Mouse (Mus musculus) adrenal gland, adult (tissue): Measurements from ENCODE around the gene Slc2a4.

ENCODE experiments used
- DNase-seq, 2 experiments: peaks; one replicate each; pipeline ENCODE4 v3.0.0; 2022 to 2023; ENCODE audit warnings: low spot score in 1 of 2; ENCODE audit not compliant: inconsistent age in 2 of 2

The Slc2a4 gene

DNA sequence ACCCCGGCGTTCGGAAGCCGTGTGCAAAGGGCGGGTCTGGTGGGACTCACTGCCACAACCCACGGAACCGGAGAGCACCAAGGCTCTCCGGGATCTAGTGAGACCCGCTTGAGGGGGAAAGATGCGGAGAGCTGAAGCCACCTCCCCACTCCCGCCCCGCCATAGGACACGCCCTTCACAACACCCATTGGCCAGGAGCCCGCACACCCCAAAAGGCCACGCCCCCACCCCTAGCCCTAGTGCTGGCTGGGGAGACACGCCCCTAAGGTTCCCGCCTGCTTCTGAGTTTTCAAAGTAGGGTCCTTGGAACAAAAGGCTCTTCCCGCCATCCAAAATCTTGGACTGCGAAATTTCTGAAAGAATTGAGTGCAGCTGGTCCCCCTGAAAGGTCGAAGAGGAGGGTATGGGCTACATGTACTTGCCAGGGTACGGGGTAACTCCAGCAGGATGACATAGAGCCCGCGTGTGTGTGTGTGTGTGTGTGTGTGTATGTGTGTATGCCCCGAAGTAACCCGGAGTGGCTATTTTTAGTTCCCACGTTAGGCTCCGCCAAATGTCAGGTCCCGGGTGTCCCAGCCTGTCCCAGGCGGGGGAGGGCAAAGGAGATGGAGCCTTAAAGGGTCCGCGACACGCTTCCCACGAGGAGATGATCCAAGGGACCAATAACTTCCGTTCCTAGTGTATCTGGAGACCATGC is at the start of gene Slc2a4:
Slc2a4 (minus strand) TSS at position 123 of the 697 bp plus-strand sequence.
- DNase-seq, result peak; percentile 94 to 97

DNA sequence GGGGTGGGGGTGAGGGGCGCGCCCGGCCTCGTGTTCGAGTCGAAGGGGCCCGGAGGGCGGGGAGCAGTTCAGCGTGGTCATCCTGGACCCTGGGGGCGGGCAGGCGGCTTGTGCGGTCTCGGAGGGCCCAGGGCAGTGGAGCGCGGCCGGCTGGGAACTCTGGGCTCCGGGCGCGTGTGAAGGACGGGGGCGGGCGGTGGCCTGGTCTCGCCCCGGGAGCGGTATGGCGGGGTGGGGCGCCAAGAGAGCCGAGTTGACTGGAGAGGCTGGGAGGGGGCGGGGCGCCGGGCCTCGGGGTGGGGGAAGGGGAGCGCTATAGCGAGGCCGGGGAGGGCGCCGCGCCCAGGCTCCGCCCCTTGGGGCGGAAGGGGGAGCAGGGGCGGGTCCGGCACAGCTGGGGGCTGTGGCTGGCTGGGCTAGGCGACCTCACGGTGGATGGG is 49.1 kb upstream of the Slc2a4 start:
- peak; percentile 92 to 96 for DNase-seq

DNA sequence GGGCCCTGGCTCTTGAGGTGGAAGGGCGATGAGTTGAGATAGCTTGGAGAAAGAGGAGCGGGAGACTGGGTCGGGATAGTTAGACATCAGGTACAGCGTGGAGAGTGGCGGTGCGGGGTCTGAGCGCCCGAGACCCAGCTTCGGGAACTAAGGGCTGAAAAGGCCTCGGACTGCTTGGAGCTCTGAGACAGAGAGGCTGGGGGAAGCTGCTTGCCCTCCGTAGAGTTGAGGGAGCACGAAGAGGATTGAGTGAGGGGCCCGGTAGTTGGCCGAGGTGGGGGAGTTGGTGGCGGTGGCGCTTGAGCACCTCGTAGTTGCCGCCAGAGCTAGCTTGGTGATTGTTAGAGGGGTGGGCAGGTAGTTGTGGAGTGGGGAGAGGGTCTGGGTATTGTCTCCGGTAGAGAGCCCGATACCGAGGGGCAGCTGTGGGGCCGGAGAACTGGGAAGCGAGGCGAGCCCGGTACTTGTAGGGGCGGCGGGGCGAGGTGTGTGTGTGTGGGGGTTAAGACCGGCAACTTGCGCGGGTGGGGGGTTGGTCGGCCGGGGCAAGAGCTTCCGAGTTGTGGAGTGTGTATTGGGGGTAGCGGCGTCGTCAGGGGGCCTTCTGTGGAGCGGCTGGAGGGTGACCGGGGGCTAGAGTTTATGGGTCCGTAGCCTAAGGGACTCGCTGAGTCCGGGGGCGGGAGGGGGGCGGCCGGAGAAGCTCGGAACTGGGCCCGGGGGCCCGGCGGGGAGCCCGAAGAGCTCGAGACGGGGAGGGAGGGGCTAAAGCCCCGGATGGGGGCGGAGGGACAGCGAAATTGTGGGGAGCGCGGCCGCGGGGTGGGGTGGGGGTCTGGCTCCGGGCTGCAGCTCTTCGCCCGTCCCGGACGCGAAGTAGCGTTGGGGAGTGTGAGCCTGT is 48.4 kb upstream of the Slc2a4 start:
- DNase-seq, result peak; percentile 69 to 86

DNA sequence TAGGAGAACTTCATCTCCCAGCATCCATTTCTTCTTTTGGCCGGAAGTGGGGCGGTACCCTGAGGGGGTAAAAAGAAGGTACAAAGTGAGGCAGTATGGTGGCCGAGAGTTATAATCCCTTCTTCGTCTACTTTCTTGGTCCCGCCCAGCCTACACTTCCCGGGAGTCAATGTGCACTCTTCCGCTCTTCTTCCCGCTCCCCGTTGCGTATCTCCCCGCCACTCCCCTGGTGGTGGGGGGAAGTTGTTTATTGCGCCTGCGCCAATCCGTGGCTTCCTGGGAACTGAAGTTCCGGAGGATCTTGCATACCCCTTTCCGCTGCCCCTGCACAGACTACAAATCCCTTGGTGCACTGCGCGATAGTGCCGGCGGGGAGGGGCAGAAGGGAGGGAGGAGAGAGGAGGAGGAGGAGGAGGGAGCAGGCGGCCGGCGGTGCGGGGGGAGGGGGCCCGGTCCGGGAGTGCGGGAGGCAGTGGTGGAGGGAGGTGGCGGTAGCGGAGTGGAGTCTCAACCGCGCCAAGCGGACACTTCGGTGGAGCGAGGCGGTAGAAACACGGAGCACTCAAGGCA is 47.5 kb upstream of the Slc2a4 start, which contains the start of gene Phf23:
Phf23 (plus strand) TSS at position 387 of the 570 bp plus-strand sequence.
- peak; percentile 99 for DNase-seq

DNA sequence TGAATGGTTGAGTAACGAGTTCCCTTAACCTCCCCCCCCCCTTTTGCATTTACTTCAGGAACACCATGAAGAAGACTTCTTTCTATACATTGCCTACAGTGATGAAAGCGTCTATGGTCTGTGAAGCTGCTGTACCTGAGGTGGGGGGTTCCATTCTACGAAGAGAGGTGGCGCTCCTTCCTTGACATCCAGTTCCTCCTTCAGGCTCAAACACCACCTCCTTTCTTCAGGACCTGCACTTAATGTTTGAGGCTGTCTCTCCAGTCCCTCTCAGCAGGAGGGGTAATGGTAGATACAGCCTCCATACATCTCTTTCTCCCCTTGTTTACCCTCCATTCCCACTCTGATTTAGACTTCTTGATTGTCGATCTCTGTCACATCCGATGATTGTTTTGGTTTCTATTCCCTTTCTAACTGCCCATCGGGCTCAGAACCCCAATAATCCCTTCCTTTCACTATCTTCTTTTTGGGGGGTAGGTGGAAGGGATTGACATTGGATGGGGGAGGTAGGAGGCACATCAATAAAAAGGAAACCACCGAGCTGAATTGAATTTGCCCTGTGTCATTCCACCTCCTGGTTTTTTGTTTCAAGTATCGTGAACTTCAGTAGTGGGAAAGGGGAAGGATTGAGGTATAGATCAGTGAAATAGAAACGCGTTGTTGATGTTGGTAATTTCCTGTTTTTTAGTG is 46.6 kb upstream of the Slc2a4 start:
- peak in 1 of 2 experiments; percentile 54 for DNase-seq

DNA sequence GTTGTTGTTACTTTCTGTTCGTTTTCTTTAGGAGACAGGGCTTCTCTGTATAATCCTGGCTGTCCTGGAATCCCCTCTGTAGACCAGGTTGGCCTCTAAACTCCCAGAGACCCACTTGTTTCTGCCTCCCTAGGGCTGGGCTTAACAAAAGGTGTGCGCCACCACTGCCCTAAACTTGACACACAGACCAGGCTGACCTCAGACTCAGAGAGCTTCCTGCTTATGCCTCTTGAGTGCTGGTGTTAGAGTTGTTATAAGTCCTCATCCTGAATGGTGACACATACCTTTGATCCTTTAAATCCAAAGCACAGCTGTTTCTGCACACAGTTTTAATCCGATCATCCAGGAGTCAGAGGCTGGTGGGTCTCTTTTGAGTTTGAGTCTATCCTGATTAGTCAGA is 44.9 kb upstream of the Slc2a4 start:
- DNase-seq, result no peak

DNA sequence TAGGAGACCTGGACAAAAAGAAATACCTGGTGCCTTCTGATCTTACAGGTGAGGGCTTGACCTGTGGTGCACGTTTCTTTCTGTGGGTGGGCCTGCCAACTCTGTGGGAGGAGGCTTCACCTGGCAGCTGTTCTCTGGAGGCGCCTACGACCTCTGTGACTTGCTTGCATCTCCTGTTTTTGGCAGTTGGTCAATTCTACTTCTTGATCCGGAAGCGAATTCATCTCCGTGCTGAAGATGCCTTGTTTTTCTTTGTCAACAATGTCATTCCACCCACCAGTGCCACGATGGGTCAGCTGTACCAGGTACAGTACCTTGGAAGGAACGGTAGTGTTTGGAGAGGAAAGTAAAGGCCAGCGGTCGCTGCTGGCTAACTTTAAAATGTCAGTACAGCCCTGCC is 44.4 kb upstream of the Slc2a4 start:
- DNase-seq, result peak in 1 of 2 experiments; percentile 73

DNA sequence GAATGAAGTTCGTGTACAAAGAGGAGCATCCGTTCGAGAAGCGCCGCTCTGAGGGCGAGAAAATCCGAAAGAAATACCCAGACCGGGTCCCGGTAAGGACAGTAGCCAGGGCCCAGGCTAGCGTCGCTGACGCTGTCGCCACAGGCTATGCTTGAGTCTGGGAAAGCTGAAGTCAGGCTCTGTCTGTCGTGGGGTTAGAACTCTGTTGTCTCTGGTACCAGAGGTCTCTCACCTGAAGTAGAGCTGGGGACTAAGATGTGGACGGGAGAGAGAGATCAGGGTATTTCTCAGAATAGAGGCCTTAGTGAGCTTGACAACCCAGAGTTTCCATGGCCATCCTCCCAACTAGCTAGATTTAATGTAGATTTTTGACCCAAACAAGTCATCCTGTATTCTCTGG is 43.7 kb upstream of the Slc2a4 start:
- DNase-seq, result no peak

DNA sequence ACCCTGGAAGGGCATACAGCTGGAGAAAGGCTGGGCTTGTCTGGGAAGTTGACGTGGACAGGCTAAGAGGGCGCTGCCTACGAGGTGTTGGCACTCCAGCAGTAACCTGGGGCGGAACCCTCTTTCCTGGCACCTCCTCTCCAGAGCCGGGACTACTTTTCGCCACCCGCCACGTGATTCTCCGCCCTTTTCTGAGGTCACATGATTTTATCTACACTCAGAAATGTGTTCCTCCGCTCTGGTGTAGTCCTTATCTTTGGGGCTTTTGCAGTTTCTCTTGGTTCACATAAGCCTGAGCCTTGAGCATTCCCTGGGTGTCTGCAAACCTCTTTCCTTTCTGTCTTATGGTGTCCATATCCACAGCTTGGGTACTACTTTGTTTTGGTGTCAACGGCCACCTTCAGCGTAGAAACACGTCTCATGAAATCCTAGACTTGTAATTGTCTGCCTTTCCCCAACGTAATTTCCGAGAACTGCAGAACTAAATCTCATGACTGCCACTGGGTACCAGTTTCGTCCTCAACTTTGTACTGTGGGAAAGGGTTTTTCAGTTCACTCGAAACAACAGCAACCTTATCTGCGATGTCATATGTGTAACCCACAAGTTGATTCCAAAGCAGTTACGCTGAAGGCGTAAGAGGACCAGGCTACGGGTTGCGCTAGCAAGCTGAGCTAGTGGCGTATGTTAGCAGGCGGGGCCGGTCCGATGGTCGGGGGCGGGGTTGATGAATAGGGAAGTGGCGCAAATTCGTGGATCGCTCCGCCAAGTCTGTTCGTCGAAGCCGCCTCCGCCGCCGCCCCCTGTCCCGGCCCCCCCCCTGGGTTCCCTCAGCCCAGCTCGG is 43.1 kb upstream of the Slc2a4 start, which contains the start of gene Gabarap:
Gabarap (plus strand) TSS at position 294 of the 842 bp plus-strand sequence.
- peak; percentile 96 to 99 for DNase-seq

DNA sequence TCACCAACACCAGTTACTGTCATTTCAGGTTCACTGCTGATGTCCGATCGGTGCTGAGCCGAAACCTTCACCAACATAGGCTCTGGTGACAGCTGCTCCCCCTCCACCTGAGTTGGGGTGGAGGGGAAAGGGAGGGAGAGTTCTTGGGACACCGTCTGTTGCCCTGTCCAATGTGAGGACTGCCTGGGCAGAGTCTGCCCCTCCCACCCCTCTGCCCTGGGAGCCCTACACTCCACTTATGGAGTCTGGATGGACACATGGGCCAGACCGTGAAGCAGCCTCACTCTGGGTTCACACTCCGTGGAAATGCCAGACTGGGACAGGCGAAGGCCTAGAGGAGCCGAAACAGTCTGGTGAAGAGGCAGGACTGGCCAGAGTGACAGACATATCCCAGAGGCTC is 42.0 kb upstream of the Slc2a4 start:
- peak in 1 of 2 experiments; percentile 54 for DNase-seq

DNA sequence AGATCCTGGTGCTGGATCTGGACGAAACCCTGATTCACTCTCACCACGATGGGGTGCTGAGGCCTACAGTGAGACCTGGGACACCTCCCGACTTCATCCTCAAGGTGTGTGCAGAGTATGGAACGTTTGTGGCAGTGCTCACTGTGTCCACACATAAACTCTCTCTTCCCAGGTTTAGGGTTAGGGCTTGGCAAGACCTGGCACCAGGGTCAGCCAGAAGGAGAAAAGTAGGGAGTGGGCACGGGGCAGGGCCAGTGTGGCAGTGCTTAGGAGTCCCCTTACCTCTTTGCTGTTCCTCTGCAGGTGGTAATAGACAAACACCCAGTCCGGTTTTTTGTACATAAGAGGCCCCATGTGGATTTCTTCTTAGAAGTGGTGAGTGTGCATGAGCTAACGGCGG is 36.4 kb upstream of the Slc2a4 start:
- no peak for DNase-seq

DNA sequence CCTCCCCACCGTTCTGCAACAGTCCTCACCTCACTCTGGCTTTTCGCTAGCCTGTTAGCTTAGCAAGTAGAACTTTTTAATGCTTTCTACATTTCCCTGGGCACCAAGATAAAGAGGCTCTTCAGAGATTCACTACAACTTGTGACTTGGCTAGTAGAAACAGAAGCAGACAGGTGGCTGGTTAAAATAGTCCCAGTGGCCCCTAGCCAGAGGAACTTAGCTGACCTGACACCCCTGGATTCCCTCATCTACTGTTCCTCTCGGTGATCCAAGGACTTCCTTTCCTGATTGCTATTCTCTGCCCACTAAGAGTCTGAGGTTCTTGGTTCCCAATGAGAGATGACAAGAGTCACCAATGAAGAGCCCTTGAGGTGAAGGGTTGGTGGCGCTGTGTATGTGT is 35.4 kb upstream of the Slc2a4 start:
- no peak for DNase-seq

DNA sequence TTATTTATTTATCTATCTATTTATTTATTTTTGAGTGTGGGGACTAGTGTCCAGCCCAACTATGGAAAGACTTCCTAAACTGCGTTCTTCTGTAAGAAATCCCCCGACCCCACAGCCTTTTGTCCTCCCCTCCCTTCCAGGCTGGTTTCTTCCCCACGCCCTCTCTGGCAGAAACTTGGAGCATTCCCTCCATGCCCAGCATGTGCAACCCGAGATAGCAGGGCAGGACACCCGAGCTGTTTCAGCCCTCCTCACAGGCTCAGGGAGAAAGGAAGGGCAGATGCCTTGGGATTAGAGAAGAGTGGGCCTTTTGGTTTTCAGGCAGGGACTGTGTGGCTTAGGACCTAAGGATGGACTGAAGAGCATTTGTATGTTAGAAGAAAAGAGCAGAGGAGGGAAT is 34.9 kb upstream of the Slc2a4 start:
- peak in 1 of 2 experiments; percentile 54 for DNase-seq

DNA sequence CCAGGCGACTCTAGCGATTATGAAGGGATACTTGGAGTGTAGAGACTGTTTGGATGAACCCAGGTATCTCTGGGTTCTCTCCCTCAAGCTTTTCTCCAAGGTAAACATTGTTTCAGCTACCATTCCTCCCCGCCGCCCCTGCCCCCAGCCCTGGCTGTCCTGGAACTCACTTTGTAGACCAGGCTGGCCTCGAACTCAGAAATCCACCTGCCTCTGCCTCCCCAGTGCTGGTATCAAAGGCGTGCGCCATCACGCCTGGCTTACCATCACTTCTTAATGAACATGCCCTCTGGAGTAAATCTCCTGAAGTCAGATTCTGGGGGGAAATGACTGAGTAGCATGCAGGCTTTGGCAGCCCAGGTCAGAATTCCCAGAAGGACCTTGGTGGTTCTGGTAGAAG is 34.2 kb upstream of the Slc2a4 start, which contains the start of gene Elp5:
Elp5 (minus strand) TSS at position 293 of the 400 bp plus-strand sequence.
- peak in 1 of 2 experiments; percentile 56 for DNase-seq

DNA sequence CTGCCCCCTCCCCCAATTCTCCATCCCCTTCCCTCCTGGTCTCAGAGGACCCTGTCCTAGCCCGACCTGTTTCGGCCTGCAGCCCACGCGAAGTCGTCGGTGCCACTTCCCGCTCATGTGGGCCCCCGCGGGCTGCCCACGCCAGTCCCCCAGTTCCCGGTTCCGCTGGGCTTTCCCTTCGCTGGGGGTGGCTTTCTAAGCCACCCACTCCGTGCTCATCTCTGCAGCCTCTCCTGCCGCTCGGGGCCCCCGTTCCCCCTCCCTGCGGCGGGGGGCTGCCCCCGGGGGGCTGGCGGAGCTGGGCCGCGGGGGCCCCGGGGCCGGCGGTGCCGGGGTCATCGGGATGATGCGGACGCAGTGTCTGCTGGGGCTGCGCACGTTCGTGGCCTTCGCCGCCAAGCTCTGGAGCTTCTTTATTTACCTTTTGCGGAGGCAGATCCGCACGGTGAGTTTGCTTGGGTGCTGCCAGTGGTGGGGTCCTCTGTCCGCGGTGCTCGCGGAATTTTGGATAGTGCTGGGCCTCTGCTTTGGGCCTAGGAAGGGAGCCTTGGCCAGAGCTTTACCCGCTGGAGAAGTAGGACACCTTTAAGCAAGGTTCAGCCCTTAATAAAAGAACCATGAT is 33.3 kb upstream of the Slc2a4 start, which contains the start of gene Ctdnep1:
Ctdnep1 (plus strand) TSS at position 16 of the 622 bp plus-strand sequence.
- peak in 1 of 2 experiments; percentile 79 for DNase-seq

DNA sequence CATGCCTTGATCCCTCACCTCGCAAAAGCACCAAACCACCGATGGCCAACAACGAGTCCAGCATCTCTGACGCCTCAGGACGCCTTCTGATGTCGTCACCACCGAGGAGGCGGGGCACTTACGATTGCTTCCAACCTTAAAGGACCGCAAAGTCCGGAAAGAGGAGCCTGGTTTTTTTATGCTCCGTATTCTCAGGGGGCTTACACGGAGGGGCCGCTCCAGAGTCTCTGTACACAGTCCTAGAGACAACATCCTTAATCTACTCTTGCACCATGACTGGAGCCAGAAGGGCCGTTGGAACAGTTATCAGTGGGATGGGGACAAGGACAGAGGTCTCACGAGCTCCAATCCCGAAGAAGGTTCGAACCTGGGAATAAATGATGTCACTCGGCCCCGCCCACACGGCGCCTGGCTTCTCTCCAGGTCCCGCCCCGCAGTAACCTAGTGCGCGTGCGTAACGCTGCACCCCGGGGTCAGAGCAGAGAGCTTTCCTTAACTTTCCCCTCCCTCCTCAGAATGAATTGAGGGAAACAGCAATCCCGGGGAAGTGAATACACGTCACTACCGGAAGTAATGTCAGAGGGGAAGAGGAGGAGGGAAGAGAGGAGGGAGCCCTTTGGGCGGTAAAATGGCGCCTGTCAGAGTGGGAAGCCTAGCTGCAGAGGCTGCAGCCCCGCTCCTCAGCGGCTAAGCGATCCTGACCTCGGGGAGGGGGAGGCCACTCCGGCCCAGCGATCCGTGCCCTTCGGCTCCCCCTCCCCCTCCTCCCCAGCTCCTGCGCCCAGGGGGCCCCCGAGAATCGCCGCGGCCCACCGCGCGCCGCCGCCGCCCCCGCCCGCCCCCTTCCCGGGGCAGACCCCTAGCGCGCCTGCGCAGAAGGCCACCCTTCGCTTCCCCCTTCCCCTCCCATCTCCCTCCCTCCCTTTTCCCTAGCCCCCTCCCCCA is 32.5 kb upstream of the Slc2a4 start:
- DNase-seq, result peak; percentile 99 to 100

DNA sequence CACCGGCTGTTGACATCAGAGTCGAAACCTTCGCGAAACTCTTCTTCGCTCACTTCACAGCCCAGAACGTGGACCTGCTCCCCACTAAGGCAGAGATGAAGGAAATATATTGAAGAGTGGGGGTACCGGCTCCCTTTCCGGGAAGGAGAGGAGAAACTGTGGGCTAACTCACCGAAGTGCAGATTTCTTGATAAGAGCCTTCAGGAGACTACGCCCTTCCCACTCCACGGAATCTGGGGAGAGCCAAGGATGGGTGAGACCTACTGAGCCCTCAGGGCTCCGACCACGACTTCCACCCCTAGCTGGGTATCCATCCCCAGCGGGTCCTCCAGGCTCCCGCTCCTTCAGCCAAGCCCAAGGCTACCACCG is 31.8 kb upstream of the Slc2a4 start:
- no peak for DNase-seq

DNA sequence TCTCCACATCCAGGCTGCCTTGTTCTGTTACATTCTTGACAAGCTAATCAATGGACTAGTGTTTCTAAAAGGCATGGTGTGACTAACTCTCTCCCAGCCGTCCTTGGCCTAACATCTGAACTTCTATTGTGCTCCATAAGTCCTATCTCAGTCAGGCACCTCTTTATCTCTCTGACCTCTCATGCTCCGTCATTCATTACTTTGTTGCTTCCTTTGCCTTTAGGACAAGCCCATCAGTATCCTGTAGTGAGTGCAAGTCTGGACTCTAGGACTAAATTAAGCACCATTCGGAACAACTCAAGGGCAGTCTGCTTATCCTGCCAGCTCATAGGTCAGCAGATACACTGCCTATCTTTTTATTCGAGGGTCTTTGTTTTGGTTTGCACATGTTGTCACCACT is 28.3 kb upstream of the Slc2a4 start:
- DNase-seq, result peak in 1 of 2 experiments; percentile 80
